Mouse (Mus musculus) cerebellum, postnatal 36 days (tissue): ENCODE measurements around the gene Eef1akmt3.

Experiments used
- DNase-seq, 2 experiments: peaks; one replicate each; pipeline ENCODE4 v3.0.0; 2021 to 2022; ENCODE audit warnings: mixed read lengths in 2 of 2

Gene Eef1akmt3

DNA sequence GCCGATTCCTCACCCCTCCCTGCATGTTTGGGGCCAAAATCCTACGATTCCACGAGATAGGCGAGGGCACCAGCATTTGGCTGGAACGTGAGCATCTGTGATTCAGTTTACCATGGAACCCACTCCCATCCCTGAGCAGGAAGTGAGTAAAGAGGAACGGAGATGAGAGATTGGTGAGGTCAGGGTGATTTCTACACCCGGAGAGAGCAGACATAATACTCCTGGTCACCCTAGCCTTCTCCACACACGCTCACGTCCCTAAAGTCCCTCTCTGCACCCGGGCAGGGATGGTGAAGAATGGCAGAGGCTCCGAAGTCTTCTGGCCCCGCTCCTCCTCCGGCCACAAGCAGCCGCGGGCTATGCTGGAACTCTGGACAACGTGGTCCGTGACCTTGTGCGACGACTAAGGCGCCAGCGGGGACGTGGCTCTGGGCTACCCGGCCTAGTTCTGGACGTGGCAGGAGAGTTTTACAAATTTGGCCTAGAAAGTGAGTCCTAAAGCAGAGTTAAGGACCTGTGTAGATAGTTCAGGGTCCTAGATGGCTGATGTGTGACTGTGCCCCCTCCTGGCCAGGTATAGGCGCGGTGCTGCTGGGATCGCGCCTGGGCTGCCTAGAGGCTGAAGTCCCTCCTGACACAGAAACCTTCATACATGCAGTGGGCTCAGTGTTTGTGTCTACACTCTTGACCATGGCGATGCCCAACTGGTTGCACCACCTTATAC is 8.2 kb upstream of the Eef1akmt3 start:
- DNase-seq: no peak

DNA sequence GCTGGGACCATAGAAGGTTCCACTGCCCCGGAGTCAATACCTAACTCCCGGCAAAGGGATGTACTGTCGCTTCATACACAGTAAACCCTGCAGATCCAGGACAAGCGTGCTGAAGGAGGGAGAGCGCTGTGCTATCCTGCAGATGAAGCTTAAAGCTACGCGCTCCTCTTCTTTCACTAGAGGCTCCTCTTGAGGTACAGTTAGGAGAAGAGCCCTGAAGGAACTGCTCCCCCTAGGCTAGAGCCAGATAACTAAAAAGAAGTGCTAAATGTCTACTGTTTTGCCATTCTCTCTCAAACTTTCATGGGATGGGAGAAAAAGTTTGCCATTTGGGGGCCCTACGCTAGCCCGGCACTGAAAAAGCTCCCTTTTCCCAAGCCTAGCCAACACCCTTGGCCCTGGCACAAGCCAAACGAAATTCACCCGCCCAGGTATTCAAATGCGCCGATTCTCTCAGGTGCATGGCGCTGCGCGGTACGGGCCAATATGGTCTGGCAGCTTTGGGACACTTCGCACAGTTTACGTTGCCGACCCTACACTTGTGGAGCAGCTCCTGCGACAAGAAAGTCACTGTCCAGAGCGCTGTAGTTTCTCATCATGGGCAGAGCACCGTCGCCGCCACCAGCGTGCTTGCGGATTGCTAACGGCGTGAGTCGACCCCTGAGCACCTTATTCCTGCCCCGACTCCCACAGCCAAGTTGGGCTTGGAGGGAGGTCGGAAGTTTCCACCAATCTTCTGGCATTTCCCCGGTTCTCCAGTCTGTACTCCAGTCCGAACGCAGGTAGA is 7.5 kb upstream of the Eef1akmt3 start:
- DNase-seq: no peak

DNA sequence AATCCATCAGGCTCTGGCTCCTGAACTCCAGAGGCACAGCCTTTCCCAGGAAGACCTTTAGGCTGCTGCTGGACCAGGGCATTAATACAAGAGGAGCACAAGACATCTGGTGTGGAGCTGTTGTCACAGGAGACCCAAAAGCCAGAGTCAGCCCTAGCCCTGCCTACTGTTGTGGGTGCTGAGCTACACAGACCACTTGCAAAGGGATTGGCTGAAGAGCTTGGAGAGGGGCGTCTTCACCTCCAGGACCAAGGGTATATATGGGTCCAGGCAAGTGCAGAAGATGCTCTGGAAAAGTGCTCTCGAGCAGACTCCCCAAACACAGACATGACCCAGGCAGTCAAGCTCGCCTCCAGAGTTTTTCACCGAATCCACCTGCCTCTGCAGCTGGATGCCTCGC is 6.6 kb upstream of the Eef1akmt3 start, which contains the start of gene Cyp27b1:
TSS of gene Cyp27b1 (plus strand) at position 297 of the 400 bp plus-strand sequence.
- no peak for DNase-seq

- no peak for DNase-seq
Measured at GRCm38 (mm10) chr10:127043187-127043586, 1.9 kb upstream of the Eef1akmt3 start.

DNA sequence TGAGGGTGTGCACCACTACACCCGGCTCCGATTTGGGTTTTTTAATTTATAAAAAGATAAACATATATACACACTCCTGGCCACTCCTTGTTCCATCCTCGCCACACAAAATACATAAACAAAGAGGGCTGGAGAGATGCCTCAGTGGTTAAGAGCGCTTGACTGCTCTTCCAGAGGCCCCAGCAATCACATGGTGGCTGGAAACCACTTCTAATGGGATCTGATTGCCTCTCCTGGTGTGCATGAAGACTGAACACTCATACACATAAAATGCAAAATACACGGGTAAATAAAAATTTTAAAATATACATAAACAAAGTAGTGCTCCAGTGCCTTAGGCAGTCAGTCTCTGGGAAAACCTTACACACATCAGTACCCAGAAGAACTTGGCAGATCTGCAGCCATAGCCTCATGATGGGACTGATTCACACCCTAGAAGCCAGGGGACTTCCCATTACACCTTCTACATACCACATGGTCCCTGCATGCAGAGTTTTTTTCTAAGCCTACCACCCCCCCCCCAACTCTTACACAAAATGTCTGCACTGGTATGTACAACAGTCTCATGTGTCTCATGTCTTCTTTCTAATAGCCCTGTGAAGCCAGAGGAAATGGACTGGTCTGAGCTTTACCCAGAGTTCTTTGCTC is 1.3 kb upstream of the Eef1akmt3 start:
- DNase-seq: no peak

DNA sequence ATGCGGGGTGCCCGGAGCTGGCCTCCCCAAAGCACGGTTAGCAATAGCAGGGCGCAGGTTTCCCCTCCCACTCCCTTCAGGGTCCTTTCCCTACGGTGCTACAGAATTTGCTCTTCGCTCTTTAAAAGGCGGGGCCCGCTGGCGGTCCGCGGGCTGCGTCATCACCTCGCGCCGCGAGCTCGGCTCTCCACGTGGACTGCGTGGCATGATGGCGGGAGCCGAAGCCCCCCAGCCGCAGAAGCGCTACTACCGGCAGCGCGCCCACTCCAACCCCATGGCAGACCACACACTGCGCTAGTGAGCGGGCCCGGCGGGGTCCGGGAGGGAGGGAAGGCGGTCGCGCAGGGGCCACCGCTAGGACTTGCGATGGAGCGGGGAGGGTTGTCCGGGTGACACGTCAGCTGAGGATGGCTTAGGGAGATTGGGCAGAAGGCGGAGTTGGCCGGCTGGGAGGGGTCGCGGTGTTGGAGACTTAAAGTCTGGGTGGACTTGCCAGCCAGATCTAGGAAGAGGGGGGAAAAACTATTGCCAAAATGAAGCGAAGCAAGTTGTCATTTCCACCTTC is 543 bp upstream of the Eef1akmt3 start:
- peak; percentile 87 to 92 for DNase-seq

DNA sequence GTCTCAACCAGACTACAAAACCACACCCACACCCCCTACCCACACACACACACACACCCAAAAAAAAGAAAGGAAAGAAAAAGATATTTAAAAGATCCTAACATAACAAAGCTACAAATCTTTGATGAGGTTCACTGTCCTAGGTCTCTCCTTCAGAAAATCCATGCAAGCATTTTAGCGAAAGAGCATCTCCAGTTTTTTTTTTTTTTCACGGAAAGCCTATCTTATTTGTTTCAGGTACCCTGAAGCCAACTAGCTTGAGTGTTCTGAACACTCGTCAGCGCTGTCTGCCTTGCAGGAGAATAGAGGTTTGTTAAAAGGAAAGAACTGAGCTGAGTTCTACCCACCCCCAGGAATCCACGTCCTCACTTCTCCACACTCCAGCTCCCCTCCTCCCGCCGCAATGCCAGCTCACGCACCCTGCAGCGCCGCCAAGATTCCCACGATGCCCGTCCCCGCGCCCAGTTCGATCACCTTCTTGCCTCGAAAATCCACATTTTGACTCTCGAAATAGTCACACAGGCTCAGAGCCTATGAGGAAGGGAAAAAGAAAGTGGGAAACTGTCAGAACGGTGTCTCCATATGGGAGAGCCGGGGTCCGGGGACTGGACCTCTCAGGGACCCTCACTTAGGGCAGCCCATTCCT is 621 bp downstream of the Eef1akmt3 start:
- peak in 1 of 2 experiments; percentile 24 for DNase-seq

DNA sequence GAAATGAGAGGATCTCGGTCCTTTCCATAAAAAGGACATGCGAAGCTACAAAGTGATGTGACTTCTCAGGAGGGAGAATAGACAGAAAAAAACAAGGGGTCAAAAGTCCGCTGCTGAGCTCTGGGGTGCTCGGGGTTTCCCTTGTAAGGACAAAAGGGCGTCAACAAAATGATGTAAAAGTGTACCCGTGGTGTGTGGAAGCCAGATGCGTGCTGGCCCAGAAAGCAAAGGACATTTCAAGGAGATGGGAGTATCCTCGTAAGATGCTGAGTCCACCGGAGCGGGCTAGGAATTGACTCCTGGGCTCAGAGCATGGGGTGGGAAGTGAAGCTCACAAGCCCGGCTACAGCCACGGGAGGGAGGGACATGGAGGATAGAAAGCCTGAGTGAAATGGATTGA is 3.7 kb downstream of the Eef1akmt3 start:
- no peak for DNase-seq

DNA sequence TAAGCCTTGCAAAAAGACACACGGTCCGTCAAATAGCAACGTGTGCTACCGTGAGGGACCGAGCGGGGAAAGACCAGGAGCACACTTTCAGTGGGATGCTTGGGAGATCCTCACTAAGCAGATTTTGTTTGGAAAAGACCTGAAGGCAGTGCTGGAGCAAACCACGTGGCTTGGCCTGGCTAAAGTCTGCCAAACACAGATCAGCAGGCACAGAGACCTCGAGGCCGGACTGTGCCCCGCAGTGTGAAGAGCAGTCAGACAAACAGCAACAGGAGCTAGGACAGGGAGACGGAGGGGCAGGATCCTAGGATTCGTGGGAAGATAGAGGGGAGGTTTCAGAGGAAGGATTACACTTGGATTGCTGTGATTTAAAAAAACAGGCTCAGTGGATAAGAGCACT is 5.0 kb downstream of the Eef1akmt3 start:
- DNase-seq: no peak

GRCm38 (mm10) chr10:127033301-127033741 is 8.0 kb downstream of the Eef1akmt3 start:
- no peak for DNase-seq

GRCm38 (mm10) chr10:127030336-127031296 is 10.7 kb downstream of the Eef1akmt3 start, which contains the start of gene Tsfm:
Tsfm (minus strand) TSS chr10:127030840.
- peak; percentile 94 to 96 for DNase-seq

- DNase-seq: no peak
Measured at GRCm38 (mm10) chr10:127018422-127018821, 22.9 kb downstream of the Eef1akmt3 start.

DNA sequence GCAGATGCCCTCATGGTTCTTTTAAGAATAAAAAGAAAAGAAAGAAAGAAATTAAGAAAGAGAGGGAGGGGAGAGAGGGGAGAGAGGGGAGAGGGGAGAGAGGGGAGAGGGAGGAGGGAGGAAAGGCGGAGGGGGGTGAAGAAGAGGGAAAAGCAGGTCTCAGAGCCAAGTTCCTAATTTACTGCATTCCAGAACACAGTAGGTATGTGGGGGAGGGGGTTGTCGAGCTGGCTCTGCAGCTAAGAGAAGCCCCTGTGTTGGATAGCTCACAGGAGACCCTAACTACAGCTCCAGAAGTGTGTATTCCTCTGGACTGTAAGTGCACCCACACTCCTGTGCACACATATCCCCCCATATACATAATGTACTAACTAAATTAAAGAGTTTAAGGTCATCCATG is 24.2 kb downstream of the Eef1akmt3 start:
- DNase-seq: no peak

GRCm38 (mm10) chr10:127016488-127016887 is 24.8 kb downstream of the Eef1akmt3 start:
- no peak for DNase-seq

GRCm38 (mm10) chr10:127003806-127004205 is 37.5 kb downstream of the Eef1akmt3 start:
- DNase-seq: no peak

- DNase-seq: no peak
Measured at GRCm38 (mm10) chr10:127003334-127003733, 38.0 kb downstream of the Eef1akmt3 start.

- DNase-seq: no peak
Measured at GRCm38 (mm10) chr10:127002765-127003164, 38.5 kb downstream of the Eef1akmt3 start.

GRCm38 (mm10) chr10:127002056-127002455 is 39.3 kb downstream of the Eef1akmt3 start:
- DNase-seq: no peak

GRCm38 (mm10) chr10:127001297-127001696 is 40.0 kb downstream of the Eef1akmt3 start:
- DNase-seq: no peak

DNA sequence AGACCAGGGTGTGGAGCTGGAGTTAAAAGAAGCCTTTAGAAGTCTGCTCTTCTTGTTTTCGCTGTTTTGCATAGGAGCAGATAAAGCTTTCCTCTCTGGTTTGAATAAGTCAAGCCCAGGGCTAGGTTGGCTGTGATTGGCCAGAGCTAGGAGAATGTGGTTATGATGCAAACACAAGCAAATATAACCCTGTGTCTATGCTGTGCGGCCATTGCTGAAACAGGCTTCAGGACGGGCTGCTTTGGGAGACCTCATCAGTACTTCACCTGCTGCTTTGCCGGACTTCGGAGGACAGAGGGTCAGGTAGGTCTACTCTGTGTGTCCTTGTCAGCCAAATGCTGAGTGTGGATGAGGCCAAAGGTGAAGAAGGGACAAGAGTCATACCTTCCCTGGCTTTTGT is 40.8 kb downstream of the Eef1akmt3 start, which contains the start of gene Avil:
TSS of gene Avil (plus strand) at position 181 of the 400 bp plus-strand sequence.
- DNase-seq: no peak
